Mouse (Mus musculus) embryonic stem cell, embryonic (primary cell): Measurements from ENCODE around the gene Spin1.

Experiments used
- CTCF ChIA-PET, 4 experiments: fragments of 300-600 bp in 2 of 4; fragments of 350-600 bp in 2 of 4; sonication (Branson Sonifier 250); formaldehyde crosslinking; loops; one replicate each; lab custom pipeline; 2022; ENCODE audit warnings: inconsistent platforms in 2 of 4; lab: Charles Lee
- POLR2A ChIA-PET, 4 experiments: fragments of 300-600 bp in 2 of 4; fragments of 350-600 bp in 2 of 4; sonication (Branson Sonifier 250); formaldehyde crosslinking; loops; one replicate each; lab custom pipeline; 2022; ENCODE audit warnings: antibody characterized with exemption in 4 of 4, inconsistent platforms in 1 of 4; lab: Charles Lee

Spin1 gene

DNA sequence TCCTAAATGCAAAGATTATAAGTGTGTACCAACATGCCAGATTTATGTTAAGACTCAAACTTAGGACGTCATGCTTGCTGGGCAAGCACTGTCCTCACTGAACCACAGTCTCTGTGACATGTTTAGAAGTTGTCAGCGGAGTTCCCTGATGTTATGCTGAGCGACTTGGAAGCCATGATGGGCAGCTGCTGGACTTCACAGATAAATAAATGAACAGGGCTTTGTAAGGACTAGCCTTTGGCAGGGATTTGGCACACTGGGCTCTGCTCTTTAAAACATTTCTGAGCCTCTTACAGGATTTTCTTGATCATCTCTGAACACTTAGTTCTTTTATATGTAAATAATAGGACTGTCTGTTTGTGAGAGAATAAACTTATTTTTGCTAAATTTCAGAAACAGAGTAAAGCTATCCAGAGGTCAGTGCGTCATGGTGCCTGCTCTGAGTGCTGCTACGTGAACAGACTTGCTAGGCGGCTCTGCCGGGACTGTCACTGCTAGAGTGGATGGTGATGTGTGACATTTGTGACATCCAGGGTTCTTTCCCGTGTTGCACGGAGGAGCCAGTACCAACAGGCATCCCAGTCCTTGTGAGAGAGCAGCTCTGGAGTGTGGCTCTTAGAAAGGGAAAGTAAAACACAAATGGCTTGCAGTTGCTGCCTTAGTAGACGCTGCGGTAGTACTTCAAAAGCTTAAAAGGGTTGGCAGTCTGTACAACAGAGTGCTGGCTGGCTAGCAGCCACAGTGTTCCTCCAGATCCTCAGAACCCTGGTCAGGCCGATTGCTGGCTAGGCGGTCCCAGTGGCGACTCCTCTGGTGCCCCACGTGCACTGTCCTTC, 54.7 kb downstream of the Spin1 start:
- ChIA-PET CTCF (interaction anchor here in 1 of 4 experiments (1.5 kb wide), 1 partner anchor 190 kb away, joined by 4 read pairs; no protein-coding TSS in a partner anchor), POLR2A (interaction anchor here in 2 of 4 experiments (1.0 to 1.3 kb wide), 4 partner anchors 10 to 77 kb away, joined by 3 to 5 read pairs (median 3); no protein-coding TSS in a partner anchor)

GRCm38 (mm10) chr13:51156014-51156386, 55.3 kb downstream of the Spin1 start:
- CTCF ChIA-PET = interaction anchor here in 1 of 4 experiments (1.5 kb wide), 1 partner anchor 191 kb away, joined by 4 read pairs; no protein-coding TSS in a partner anchor

DNA sequence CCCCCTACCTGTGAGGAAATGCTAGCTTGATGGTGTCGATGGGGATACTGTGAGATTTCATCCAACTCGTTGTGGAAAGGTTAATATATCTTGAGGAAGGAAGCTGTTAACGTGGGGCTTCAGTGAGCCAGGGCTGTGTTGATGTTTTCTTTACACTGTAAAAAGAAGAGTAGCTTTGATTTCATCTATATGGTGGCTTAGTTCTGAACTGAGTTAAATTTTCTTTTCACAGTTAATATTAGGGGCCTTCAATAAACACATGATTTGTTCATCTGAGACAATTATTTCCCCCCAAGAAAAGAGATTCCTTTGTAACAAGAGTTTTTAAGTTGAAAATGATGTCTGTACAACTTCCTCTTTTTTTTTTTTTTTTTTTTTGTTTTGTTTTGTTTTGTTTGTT, 56.6 kb downstream of the Spin1 start:
- CTCF ChIA-PET = no interaction called here
- POLR2A ChIA-PET = interaction anchor here in 3 of 4 experiments (0.5 to 1.7 kb wide), 14 partner anchors 10 to 253 kb away, joined by 3 to 6 read pairs (median 3); no protein-coding TSS in a partner anchor

More at GRCm38 (mm10) chr13:51156014-51156386, 55.3 kb downstream of the Spin1 start:
- POLR2A ChIA-PET = interaction anchor here in 2 of 4 experiments (1.0 to 1.3 kb wide), 5 partner anchors 10 to 78 kb away, joined by 3 to 5 read pairs (median 3); no protein-coding TSS in a partner anchor

GRCm38 (mm10) chr13:51161672-51162071, 61.0 kb downstream of the Spin1 start:
- ChIA-PET CTCF (interaction anchor here in 2 of 4 experiments (0.8 to 1.7 kb wide), 2 partner anchors 9 to 10 kb away, joined by 3 to 5 read pairs; partner anchors contain the start of gene Nxnl2 (in 2 of the 2)), POLR2A (interaction anchor here in 2 of 4 experiments (0.8 to 2.7 kb wide), 6 partner anchors 8 to 196 kb away, joined by 3 to 8 read pairs (median 4); partner anchors contain the start of gene Nxnl2 (in 2 of the 2))

DNA sequence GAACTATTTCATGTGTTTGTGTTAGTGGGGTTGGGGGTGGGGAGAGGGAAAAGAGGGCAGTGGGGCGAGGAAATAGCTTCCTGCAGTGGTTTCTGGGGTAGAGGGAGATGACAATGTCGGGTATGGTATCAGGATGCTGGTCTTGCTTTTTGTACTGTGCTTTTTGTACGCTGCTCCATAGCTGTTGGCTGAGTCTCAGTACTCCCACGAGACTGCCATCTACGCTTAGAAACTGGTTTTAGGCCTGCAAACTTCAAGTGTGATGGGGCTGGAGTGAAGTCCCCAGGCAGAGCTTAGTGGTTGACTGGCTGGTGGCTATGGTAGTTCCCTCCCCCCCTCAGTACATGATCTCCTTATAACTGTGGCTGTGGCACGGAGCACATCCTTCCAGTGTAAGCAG, 61.6 kb downstream of the Spin1 start:
- ChIA-PET CTCF (interaction anchor here in 3 of 4 experiments (0.6 to 1.7 kb wide), 3 partner anchors 9 to 178 kb away, joined by 3 to 5 read pairs (median 3); partner anchors contain the start of gene Nxnl2 (in 2 of the 3)), POLR2A (interaction anchor here in 2 of 4 experiments (0.8 to 2.7 kb wide), 7 partner anchors 8 to 197 kb away, joined by 3 to 8 read pairs (median 3); partner anchors contain the start of gene Nxnl2 (in 2 of the 2))

- ChIA-PET CTCF (interaction anchor here in 1 of 4 experiments (0.6 kb wide), 1 partner anchor 234 kb away, joined by 3 read pairs; no protein-coding TSS in a partner anchor), POLR2A (interaction anchor here in 2 of 4 experiments (0.6 to 1.7 kb wide), 11 partner anchors 8 to 244 kb away, joined by 3 to 8 read pairs (median 3); no protein-coding TSS in a partner anchor)
Measured at GRCm38 (mm10) chr13:51166711-51167110, 66.0 kb downstream of the Spin1 start.

GRCm38 (mm10) chr13:51170215-51170614, 69.5 kb downstream of the Spin1 start:
- ChIA-PET POLR2A (interaction anchor here (0.6 to 3.9 kb wide), 25 partner anchors 8 to 804 kb away, joined by 3 to 11 read pairs (median 5); partner anchors contain the start of gene Secisbp2 (in 1 of the 4)), CTCF (interaction anchor here in 2 of 4 experiments (0.7 to 2.2 kb wide), 6 partner anchors 43 to 1050 kb away, joined by 3 to 6 read pairs (median 4); no protein-coding TSS in a partner anchor)

DNA sequence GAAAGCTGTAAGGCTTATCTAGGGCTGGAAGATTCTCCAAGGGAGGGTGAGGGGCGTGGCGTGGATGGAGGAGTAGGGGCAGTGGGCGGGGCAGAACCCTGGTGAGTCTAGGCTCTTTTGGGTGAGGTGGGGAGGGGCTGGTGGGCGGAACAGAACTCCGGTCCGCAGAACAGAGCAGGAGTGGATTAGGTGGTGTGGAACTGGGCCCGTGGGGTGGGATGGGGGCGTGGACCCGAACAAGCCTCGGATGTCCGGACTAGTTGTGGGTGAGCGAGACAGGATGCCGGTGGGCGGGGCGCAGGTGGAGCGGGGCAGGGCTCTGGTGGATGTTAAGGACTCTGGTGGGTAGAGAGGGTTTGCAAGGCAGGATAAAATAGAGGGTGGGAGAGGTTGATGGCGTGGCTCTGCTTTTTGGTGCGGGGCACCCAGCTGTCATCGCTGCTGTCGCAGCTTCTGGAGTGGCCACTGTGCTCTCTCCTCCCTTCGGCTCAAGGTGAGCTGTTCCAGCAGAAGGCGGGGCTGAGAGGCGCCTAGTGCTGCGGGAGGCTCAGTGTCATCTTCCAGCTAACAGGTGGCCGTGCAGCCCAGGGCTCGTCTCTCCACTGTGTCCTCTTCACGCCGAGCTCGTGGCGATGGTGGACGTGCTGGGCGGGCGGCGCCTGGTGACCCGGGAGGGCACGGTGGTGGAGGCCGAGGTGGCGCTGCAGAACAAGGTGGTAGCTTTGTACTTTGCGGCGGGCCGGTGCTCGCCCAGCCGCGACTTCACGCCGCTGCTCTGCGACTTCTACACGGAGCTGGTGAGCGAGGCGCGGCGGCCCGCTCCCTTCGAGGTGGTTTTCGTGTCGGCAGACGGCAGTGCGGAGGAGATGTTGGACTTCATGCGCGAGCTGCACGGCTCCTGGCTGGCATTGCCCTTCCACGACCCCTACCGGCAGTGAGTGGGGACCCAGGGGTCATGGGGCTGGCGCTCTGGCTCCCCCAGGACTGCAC, 70.3 kb downstream of the Spin1 start, which contains the start of gene Nxnl2:
Gene Nxnl2, plus strand, starts transcription at position 332 of the 990 bp plus-strand sequence.
- ChIA-PET CTCF (interaction anchor here in 3 of 4 experiments (0.7 to 2.2 kb wide), 24 partner anchors 8 to 1049 kb away, joined by 3 to 6 read pairs (median 3); no protein-coding TSS in a partner anchor), POLR2A (interaction anchor here (0.6 to 3.9 kb wide), 39 partner anchors 8 to 805 kb away, joined by 3 to 11 read pairs (median 4); partner anchors contain the start of genes Secisbp2 (in 1 of the 4) and Spin1 (in 1 of the 4))

DNA sequence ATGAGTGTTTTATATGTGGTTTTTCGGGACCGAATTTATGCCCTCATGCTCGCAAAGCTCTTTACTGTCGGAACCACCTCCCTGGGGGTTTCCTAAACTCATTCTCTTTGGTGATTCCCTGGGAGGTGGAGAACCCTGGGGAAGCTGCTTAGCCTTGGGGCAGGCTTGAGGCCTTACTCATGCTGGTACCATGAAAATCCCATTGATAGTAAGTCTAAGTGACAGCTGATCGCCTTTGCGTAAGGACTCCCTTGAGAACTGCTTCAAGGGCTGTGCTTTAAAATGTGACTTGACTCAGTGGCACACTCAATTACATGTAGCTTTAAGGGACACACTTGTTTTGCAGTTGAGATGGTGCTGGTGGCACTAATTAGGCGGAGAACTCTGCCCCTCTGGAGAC, 71.9 kb downstream of the Spin1 start:
- ChIA-PET POLR2A (interaction anchor here in 1 of 4 experiments (1.4 to 3.9 kb wide), 3 partner anchors 9 to 151 kb away, joined by 4 to 11 read pairs (median 5); no protein-coding TSS in a partner anchor), CTCF (no interaction called here)

GRCm38 (mm10) chr13:51178932-51179331, 78.3 kb downstream of the Spin1 start:
- CTCF ChIA-PET = interaction anchor here in 1 of 4 experiments (1.0 kb wide), 1 partner anchor 8 kb away, joined by 3 read pairs; the partner anchor contains the start of gene Nxnl2
- POLR2A ChIA-PET = no interaction called here

DNA sequence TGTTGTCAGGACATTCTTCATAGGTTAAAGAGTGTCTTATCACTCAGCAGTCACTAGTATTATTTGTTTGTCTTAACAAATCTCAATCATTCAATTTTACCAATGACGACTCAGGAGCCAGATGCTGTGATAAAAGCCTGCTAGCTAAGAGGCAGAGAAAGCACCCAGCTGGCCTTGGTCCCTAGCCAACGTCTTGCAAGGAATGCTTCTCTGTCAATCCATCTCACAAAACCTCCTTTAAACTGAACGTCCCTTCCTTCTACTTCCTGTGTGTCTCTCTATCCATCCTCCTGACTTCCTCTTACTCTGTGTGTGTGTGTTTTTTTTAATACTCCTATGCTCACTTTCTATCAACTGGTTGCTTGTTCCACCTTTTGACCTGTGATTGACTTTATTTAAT, 78.7 kb downstream of the Spin1 start:
- ChIA-PET CTCF (interaction anchor here in 1 of 4 experiments (1.0 kb wide), 1 partner anchor 8 kb away, joined by 3 read pairs; the partner anchor contains the start of gene Nxnl2), POLR2A (no interaction called here)

- ChIA-PET POLR2A (interaction anchor here in 2 of 4 experiments (0.6 to 2.0 kb wide), 3 partner anchors 11 to 45 kb away, joined by 3 to 5 read pairs (median 3); partner anchors contain the start of gene Nxnl2 (in 1 of the 2)), CTCF (no interaction called here)
Measured at GRCm38 (mm10) chr13:51182236-51182635, 81.6 kb downstream of the Spin1 start.

DNA sequence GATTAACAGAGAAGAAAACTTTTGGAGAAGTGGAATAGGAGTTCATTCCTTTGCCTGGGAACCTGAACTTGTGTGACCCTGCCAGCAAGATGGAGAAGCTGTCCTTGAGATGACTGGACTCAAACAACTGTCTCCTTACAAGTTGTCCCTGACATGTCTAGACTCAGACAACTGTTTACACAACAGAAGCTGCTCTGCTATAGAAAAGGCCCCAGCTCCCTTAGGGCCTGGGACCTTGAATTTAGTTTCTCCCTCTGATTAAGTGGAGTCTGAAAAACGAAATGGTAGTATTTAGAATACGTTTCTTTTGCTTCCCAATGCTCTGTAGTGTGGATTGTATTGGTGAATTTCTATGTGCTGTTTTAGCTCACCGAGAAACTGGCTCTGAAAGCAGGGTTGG, 84.2 kb downstream of the Spin1 start:
- ChIA-PET CTCF (interaction anchor here in 1 of 4 experiments (1.1 kb wide), 1 partner anchor 10 kb away, joined by 3 read pairs; no protein-coding TSS in a partner anchor), POLR2A (interaction anchor here in 1 of 4 experiments (0.8 kb wide), 1 partner anchor 252 kb away, joined by 3 read pairs; no protein-coding TSS in a partner anchor)

GRCm38 (mm10) chr13:51190336-51190735, 89.7 kb downstream of the Spin1 start:
- ChIA-PET CTCF (no interaction called here), POLR2A (no interaction called here)

GRCm38 (mm10) chr13:51191416-51192140, 90.9 kb downstream of the Spin1 start:
- ChIA-PET CTCF (interaction anchor here in 2 of 4 experiments (0.6 to 1.0 kb wide), 3 partner anchors 16 to 233 kb away, joined by 3 read pairs; no protein-coding TSS in a partner anchor), POLR2A (interaction anchor here in 1 of 4 experiments (0.6 kb wide), 1 partner anchor 16 kb away, joined by 4 read pairs; no protein-coding TSS in a partner anchor)

GRCm38 (mm10) chr13:51193893-51194292, 93.2 kb downstream of the Spin1 start:
- ChIA-PET CTCF (no interaction called here), POLR2A (interaction anchor here in 1 of 4 experiments (0.6 kb wide), 1 partner anchor 80 kb away, joined by 3 read pairs; no protein-coding TSS in a partner anchor)
